Mouse (Mus musculus) heart, adult 2 months (tissue): Measurements from ENCODE around the gene Gphn.

Source experiments
- CTCF ChIP-seq: fragments of 200-600 bp; IDR thresholded peaks from 2 replicates; pipeline ENCODE4 v1.8.1; 2022; ENCODE audit warnings: antibody characterized with exemption, mild to moderate bottlenecking, moderate library complexity
- EP300 ChIP-seq: fragments of 200-500 bp; IDR thresholded peaks from 2 replicates; pipeline ENCODE4 v1.6.1; 2011; ENCODE audit warnings: low read depth, low read length, control low read depth; ENCODE audit not compliant: insufficient read depth
- POLR2A ChIP-seq: fragments of 200-500 bp; IDR thresholded peaks from 2 replicates; pipeline ENCODE4 v1.6.1; 2011; ENCODE audit warnings: mild to moderate bottlenecking, low read depth, low read length, control low read depth; ENCODE audit not compliant: insufficient read depth

- TF ChIP-seq POLR2A (no peak), CTCF (no peak), EP300 (no peak)
These were observed 88.9 kb downstream of the Gphn start for GRCm38 (mm10) chr12:78315106-78315505.
